Mouse (Mus musculus): ENCODE data around the gene Ric8b. TPM values are rescaled to one million over a fixed set of nuclear protein-coding genes. Genes with fewer than 3 reads are reported as not detected.

The Ric8b gene
- polyA plus RNA-seq, 1 experiment: 23.7 TPM

- DNase-seq (ENCODE audit: low spot score): no peak
Observed at GRCm38 (mm10) chr10:84960380-84960930, 43.0 kb downstream of the Ric8b start.

GRCm38 (mm10) chr10:84963126-84963525 is 45.7 kb downstream of the Ric8b start:
- no peak for DNase-seq (ENCODE audit: low spot score)

DNA sequence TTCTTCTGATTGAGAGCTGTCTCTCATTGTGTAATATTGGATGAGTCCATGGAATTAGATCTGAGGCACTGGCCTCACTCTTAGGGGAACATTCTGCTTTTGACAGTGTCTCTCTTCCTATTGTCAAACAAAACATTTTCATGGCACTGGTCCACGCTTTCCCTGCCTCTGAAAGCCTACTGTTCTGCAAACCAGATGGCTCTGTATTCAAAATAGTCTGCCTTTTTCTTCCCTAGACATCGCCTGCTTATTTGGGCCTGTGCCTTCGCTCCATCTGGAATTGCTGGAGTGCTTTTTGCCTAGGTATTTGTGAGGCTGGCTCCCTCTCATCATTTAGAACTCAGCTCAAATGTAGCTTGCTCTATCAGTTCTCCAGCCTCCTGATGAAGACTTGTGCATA is 46.3 kb downstream of the Ric8b start:
- DNase-seq (ENCODE audit: low spot score): no peak

GRCm38 (mm10) chr10:84966542-84966941 is 49.1 kb downstream of the Ric8b start:
- no peak for DNase-seq (ENCODE audit: low spot score)

DNA sequence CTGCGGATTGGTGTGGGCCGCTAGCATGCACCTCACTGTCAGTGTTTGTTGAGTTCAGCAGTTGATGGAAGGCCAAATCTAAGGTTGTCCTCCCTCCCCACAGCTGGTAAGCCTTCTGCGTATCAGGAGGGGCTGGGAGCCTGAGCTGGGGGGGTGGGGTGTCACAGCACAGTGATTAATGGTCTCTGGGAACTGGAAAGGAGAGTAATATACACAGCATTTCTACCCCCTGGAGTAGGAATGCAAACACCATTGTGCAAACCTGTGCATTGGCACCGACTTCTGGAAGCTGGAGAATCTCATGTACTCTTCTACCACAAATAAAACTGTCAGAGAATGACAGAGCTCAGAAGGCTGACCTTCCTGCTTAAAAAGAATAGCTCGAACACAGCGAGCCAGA is 50.2 kb downstream of the Ric8b start:
- DNase-seq (ENCODE audit: low spot score): no peak

GRCm38 (mm10) chr10:84968852-84969704 is 51.7 kb downstream of the Ric8b start:
- DNase-seq (ENCODE audit: low spot score): no peak

GRCm38 (mm10) chr10:84975264-84975663 is 57.8 kb downstream of the Ric8b start:
- DNase-seq (ENCODE audit: low spot score): no peak

DNA sequence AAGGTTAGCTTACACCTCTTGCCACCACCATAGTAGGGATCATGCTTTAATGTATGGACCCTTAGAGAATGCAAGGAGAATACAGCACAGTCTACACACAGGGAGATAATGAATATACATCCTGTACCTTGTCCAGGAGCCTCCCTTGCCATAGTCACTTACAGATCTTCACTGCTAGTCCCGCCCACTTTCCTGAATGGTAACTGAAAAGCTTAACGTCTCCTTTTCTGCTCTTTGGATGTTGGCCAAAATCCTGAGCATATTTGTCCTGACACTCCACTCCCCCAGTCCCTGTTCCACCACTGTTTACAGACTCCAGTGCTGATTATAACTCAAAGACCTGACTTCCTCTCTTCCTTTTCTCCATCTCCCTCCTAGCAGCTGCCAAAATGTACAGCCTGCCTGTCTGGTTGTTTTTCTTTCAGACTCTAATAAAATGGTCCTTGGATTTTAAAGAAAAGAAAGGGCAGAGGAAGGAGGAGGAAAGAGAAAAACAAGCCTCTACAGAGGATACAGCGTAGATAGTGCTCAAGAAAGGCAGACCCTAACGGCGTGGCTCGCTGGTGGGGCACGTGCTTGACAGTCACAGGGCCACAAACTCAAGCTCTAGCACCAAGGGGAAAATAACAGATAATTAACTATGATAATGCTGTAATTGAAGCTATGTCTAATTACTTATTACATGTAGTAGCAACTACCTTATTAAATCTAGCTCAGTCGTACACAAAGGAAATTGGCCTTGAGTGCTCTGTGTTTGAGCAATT is 59.4 kb downstream of the Ric8b start:
- DNase-seq (ENCODE audit: low spot score): no peak

- DNase-seq (ENCODE audit: low spot score): no peak
Observed at GRCm38 (mm10) chr10:84980291-84980690, 62.9 kb downstream of the Ric8b start.

GRCm38 (mm10) chr10:84981441-84981840 is 64.0 kb downstream of the Ric8b start:
- no peak for DNase-seq (ENCODE audit: low spot score)

DNA sequence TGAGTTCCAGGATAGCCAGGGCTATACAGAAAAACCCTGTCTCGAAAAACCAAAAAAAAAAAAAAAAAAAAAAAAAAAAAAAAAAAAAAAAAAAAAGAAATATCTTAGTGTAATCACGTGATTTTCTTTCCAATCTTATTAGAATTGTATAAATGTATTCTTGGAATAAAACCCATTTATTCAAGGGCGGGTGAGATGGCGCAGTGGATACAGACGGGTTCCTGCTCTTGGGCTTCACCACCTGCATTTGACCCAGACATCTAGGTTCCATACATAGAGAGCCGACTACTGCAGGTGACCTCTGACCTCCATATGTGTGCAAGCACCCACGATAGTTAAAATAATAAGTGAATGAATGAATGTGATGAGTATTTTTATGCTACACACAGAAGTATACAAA is 65.3 kb downstream of the Ric8b start:
- DNase-seq (ENCODE audit: low spot score): no peak

DNA sequence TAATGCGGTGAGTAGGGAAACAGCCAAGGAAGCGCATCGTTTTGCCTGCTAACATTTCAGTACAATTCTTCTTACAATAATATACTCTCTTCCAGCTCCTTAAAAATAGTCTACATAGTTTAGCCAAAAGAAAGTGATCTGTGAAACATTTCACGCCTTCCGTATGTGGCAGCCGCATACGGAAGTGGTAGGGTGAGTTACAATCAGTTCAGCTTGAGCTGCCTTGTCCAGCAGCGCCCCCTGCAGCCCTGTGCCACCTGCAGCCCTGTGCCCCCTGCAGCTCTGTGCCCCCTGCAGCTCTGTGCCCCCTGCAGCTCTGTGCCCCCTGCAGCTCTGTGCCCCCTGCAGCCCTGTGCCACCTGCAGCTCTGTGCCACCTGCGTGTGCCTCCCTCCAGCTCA is 68.5 kb downstream of the Ric8b start:
- DNase-seq (ENCODE audit: low spot score): no peak

DNA sequence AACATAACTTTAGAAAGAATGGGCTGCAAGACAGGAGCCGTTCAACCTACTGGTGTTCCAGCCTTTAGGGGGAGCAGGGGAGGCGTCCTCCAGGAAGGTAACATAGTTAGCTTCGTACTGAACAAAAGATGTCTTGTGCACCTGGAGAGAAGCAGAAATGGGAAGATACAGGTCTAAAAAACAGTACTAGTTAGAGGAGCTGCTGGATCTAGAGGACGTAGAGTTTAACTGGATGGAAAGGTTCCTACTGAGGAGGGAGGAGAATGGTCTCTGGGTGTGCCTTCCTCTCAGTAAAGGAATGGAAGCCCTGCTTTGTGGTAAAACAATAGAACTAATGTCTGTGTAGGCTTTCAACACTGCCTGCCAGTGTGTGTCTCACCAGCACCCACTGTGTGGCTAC is 70.2 kb downstream of the Ric8b start:
- DNase-seq (ENCODE audit: low spot score): no peak

DNA sequence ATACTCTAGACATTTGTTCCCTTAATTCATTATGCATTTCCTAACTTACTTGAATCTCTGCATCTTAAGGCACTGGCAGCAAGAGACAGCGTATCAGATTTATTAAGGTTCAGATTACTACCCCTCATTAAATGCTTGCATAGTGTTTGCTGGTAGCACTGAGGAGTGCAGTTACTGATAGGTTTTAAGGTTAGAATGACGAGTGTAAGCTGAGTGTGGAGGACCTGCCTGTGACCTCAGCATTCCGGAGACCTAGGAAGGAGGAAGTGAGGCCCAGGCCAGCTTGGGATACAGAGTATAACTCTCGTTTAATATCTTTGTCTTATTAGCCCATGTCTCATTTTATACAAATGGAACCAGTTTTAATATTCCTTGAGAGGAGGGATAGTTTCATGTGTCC is 71.2 kb downstream of the Ric8b start:
- no peak for DNase-seq (ENCODE audit: low spot score)

- DNase-seq (ENCODE audit: low spot score): no peak
Observed at GRCm38 (mm10) chr10:84994346-84994745, 76.9 kb downstream of the Ric8b start.

DNA sequence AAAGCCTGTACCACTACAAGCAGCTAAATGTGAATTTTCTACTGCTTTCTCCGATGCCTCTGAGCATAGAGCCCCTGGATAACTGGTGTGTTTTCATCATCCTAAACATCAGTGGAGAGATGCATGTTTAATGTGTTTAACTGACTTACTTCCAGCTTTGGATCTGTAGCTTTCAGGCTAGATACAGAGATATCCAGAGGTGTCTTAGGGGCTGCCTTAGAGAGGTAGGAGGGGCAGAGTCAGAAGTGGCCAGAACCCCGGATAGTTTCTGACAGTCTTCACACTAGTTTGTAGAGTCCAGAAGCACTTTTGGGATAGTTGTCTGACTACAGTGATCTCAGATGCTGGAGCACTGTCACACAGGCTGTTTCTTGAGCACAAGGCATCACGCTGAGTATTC is 77.6 kb downstream of the Ric8b start:
- DNase-seq (ENCODE audit: low spot score): no peak

- DNase-seq (ENCODE audit: low spot score): no peak
Observed at GRCm38 (mm10) chr10:84996366-84996765, 79.0 kb downstream of the Ric8b start.

GRCm38 (mm10) chr10:84997571-84998224 is 80.3 kb downstream of the Ric8b start:
- no peak for DNase-seq (ENCODE audit: low spot score)

DNA sequence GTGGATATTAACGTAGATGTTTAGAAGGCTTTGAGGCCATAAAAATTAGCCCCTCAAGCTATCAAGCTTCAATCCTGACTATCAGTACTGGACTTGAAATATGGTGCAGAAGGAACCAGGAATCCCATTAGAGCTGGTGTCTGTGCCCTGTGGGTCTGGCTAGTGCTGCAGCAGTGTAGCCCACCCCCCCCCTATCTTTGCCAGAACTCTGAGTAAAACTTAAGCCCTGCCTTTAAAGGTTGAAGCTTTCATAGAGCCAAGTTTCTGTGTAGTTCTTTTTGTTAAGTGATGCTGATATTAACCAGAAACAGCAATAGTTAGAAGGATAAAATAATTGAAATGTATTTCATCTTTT is 80.8 kb downstream of the Ric8b start:
- no peak for DNase-seq (ENCODE audit: low spot score)

- no peak for DNase-seq (ENCODE audit: low spot score)
Observed at GRCm38 (mm10) chr10:85001920-85002319, 84.5 kb downstream of the Ric8b start.

DNA sequence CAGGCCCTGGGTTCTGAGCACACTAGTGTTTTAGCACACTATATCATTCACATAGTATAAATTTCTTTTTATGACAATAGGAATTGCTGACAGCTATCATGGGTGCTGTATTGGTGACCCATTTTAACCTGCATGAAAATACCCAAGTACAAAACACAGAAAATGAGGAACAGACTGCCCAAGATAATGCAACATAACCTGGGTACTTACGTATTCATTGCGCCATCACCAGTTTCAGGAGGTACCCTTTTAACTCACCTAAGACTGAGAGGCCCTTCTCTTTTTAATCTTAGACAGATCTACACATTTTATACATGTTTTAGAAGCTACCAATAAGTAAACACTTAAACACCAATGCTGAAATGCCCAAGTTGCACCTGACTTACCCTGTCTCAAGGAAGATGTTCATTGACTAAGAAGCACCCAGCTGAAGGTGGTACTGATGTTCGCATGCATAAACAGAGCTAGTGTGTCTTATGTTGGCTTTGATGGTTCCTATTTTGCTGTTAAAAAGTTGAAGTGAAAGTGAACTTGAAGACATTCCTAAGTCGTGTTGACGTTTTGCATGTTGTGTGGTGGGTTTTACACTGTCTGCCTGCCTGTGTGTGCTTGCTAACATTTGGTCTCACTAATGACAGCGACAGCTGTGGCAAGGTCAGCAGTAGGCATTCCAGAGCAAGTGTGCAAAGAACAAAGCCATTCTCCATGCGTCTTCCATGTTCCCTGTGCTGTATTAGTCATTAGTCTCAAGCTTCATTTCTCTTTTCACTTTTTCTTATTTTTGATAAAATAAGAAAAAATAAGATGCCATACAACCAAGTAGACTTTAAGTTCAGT is 86.0 kb downstream of the Ric8b start:
- DNase-seq (ENCODE audit: low spot score): no peak
